Mouse (Mus musculus) gastrocnemius, postnatal 4 days (tissue): Measurements from ENCODE around the gene Fam168b. TPM values are rescaled to one million over a fixed set of nuclear protein-coding genes. Genes with fewer than 3 reads are reported as not detected.

Experiments
- DNase-seq, 2 experiments: peaks; one replicate each; pipeline ENCODE4 v3.0.0; 2021 to 2022; ENCODE audit warnings: low spot score in 2 of 2, mixed read lengths in 2 of 2
- long read RNA-seq, 2 experiments: library from polyadenylated mRNA; stranded (forward); transcript quantifications; one replicate each; pipeline ENCODE4 v2.0.0; 2021
- total RNA-seq, 2 experiments: library from RNA; stranded (reverse); gene quantifications; 2 replicates each; pipeline ENCODE4 v1.2.3; 2021

Fam168b gene
- total RNA-seq = 10 to 100 TPM; 76.4 to 78.6 TPM
- long read RNA-seq, experiment 1, full-length matches to known transcripts = 63 of 95 reads
- long read RNA-seq, experiment 1, partial matches to known transcripts = 6 of 95 reads
- long read RNA-seq, experiment 1, other reads (novel, unspliced or antisense) = 26 of 95 reads
- long read RNA-seq, experiment 2, full-length matches to known transcripts = 82 of 123 reads
- long read RNA-seq, experiment 2, partial matches to known transcripts = 7 of 123 reads
- long read RNA-seq, experiment 2, other reads (novel, unspliced or antisense) = 34 of 123 reads

DNA sequence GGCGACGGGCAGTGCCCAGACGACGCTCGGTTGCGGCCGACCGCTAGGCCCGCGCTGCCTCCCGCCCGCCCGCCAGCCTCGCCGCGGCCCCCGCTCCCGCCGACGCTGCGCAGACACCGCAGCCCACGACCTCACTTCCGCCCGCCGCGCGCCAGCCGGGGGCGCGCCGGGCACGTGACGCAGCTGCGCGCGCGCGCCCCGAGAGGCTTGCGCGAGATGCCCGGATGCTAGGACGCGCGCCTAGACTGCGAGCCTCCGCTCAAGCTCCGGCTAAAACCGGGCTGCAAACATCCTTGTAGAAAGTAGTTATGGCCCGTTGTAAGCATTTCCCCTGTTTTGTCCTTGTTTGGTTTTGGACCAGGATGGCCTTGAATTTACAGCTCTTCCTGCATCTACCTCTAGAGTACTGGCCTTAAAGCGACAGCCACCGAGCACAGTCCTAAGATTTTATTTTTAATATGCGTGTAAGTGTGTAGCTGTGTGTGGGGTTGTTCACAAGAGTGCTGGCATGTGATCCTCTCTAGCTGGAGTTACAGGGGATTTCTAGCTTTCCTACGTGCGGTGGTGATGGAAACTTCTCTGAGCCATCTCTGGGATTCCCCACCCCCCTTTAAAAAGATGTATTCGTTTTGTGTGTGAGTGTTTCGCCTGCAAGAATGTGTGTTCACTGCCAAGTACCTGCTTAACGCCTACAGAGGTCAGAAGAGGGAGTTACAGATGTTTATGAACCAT is at the start of gene Fam168b:
TSS of gene Fam168b (minus strand) at position 179 of the 732 bp plus-strand sequence.
- DNase-seq = peak; percentile 85 to 88

DNA sequence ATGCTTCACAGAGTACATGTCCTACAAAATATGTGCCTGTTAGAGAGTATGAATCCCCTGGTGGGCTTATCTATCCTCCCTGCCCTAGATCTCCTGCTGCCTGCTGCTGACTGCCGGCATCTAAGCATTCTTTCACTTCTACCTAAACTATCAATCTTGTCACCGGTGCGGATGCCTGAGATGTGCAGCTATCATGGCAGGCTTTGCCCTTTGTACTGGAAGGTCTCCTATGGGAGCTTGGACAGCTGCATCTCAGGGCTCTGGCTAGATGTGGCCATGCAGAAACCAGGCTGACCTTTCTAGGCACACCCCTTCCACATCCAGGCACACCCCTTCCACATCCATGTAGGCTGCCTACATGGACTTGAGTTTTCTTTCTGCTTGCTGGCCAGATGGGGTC is 49.6 kb upstream of the Fam168b start:
- no peak for DNase-seq

- DNase-seq = peak in 1 of 2 experiments; percentile 30
These were observed 48.9 kb upstream of the Fam168b start for GRCm38 (mm10) chr1:34891559-34892289.

DNA sequence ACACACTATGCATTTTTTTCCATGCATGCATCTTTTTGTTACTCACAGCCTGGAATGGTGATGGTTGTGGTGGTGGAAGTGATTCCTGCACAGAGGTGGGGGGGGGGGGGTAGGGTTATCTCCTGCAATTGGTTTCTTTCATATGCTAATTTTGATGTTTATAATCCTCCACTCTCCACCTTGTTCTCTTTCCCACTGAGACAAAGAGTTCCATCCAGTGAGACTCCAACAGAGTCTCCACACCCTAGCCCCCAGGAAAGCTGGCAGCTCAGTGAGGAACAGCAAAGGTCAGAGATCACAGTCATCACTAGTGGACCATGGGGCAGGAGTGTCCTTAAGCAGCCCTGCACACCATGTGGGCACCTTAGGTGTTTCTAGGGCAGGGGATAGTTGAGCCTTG is 40.9 kb upstream of the Fam168b start:
- no peak for DNase-seq

DNA sequence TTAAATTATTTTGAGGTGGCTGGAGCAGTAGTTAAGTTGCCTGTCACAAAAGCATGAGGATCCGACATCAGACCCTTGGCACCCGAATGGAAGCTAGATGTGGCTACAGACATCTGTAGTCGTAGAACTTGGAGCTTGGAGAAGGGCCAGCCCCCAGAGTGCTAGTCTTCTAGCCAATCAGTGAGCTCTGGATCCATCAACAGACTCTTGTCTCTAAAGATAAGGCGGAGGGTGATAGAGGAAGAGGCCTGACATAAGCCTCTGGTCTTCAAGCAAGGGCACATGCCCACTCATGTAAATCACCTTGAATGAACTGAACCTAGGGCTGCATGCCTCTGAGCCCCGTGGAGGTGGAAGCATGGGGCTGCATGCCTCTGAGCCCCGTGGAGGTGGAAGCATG is 36.7 kb upstream of the Fam168b start:
- DNase-seq = no peak

- no peak for DNase-seq
These were observed 30.7 kb upstream of the Fam168b start for GRCm38 (mm10) chr1:34873551-34873950.

DNA sequence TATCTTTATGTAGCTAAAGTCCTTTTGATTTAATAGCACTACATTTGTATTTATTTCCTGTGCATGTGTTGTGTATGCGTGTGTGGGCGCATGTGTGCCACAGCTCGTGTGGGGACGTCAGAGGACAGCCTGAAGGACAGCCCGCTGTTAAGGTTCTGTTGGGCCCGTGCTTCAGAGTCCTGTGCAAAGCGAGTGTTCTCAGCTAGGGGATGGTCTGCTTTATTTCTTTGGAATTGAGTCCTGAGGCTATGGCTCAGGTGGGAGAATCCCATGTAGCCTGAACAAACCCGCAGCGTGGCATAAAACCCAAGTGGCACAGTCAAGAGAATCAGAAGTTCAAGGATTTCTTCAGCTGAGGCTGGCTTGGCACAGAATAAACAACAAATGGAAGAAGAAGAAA is 28.3 kb upstream of the Fam168b start:
- DNase-seq = no peak

DNA sequence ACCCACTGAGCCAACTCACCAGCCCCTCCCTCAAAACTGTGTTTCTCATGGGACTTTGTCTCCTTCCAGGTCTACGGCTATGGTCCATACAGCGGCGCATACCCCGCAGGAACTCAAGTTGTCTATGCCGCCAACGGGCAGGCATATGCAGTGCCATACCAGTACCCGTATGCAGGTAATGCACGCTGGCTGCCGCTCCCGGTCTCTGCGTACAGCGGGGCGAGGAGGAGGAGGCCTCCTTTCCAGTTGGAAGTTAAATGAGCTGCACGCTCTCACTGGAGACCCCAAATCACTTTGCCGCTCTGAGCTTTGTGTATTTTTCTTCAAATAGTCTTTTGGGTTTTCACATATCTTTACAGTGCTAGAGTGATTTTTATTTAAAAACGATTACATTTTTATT is 26.4 kb upstream of the Fam168b start:
- DNase-seq = no peak

GRCm38 (mm10) chr1:34868391-34868790 is 25.5 kb upstream of the Fam168b start:
- DNase-seq = no peak

DNA sequence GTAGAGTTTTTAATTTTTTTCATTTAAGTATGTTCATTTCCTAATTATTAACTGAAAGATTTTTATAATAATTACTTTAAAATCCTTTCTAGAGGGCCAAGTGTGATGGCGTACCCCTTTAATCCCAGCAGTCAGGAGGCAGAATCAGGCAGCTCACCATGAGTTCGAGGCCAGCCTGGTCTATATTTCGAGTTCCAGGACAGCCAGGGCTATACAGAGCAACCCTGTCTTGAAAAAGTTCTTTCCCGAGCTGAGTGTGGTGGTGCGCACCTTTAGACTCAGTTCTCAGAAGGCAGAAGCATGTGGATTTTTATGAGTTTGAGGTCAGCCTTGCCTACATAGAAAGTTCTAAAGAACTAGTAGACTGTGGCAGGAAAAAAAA is 24.7 kb upstream of the Fam168b start:
- no peak for DNase-seq

DNA sequence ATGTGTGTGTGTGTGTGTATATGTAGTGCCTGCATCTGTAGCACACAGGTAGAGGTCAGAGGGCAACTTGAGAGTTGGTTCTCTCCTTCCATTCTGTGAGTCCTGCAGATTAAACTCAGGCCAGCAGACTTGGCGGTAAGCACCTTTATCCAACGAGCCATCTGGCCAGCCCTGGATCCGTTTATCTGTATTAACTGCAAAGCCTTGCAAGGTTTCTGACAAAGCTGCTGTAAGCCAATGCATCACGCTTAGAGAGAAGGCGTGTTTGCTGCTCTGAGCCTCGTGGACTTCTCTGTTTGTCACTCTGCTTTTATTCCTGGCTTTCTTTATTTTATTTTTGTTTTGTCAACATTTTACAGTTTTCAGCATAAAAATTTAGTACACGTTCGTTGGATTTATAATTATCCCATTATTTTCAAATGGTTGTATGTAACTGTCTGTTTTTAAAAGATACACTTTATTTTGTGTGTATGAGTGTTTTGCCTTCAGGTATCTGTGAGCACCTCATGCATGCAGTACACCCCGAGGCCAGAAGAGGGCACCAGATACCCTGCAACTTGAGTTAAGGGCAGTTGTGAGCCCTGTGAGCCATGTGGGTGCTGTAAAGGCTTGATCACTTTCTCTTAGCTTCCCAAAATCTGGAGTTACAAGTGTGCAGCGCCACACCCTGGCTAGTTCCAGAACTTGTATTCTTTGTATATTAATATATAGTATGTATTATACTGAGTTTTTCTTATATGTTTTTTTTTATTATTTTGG is 24.1 kb upstream of the Fam168b start:
- DNase-seq = peak; percentile 73 to 81

GRCm38 (mm10) chr1:34865866-34866265 is 23.0 kb upstream of the Fam168b start:
- DNase-seq = no peak

DNA sequence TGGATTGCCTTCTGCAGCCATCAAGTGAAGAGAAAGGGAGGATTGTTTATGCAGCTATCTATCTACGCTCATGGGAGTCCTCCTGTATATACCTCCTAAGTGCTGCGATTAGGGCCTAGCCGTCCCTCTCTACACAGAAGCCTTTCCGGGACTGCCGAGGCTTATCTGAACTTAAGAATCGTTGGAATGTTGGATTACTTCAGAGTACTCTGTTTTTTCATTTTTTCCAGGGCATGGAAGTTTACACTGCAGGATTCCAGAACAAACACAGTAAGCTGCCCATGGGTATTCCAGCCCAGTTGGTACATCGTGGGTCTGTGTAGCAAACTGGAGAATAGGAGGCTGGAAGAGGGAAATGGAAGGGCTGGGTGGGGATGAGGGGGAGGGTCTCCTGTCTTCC is 21.4 kb upstream of the Fam168b start:
- DNase-seq = no peak

GRCm38 (mm10) chr1:34863323-34863722 is 20.5 kb upstream of the Fam168b start:
- no peak for DNase-seq

DNA sequence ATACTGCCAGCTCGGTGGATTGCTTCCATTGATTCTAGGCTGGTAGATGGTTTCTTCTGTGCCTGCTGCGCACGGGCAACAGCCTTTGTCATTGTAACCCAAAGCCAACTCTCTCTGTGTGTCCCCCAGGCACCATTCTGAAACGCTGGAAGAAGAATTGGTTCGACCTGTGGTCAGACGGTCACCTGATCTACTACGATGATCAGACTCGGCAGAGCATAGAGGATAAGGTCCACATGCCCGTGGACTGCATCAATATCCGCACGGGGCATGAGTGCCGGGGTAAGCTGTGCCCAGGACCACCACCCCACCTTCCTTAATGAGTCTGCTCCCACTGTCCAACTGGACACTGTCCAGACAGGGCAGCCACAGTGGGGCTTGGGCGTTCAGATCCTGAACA is 20.0 kb upstream of the Fam168b start:
- DNase-seq = no peak

- no peak for DNase-seq
These were observed 17.3 kb upstream of the Fam168b start for GRCm38 (mm10) chr1:34860205-34860604.

GRCm38 (mm10) chr1:34859761-34860160 is 16.9 kb upstream of the Fam168b start:
- no peak for DNase-seq

DNA sequence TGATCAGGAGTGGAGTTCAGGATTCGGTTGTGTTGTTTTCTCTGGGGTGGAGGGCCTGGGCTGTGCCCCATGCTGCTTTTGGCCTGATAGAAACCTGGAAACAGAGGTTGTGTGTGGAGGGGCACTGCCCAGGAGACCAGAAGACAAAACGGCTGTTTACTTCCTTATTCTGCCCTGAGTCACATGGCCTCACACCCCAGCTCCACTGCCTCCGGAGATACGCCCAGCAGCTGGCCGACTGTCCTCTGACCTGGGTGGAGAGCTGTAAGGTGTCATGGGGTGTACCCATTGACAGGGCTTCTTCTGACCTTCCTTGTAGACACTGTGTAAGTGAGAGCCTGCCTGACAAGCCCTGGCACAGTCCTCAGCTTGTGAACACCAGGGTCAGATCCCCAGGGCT is 15.8 kb upstream of the Fam168b start:
- no peak for DNase-seq

DNA sequence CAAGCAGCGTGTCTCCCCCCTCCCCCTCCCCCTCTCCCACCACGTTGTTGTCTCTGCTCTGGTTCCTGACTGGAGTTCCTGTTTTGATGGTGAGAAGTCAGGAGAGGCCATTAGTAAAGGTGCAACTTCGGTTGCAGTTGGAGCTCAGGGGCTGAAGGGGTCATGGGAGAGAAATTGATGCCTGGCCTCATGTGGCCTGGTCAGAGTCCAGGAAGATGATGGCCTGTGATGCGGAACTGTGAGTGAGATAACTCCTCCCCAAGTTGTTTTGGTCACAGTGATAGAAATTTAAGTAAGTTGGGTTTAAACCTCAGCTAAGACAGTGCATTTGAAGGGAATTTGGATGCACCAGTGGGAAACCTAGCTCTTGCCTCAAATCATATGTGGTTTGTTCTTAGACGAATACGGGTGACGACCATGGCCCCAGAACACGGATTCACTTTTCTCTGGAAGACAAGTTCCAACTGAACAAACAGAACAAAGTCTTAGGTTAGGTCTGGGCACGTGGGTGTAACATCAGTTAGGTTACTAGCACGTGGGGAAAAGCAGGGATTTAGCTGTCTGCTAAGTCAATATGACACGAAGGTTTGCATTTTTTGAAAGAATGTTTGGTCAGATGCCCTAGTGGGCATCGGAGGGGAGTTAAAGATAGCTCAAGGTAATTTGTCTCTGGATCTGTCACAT is 12.3 kb upstream of the Fam168b start:
- DNase-seq = no peak

DNA sequence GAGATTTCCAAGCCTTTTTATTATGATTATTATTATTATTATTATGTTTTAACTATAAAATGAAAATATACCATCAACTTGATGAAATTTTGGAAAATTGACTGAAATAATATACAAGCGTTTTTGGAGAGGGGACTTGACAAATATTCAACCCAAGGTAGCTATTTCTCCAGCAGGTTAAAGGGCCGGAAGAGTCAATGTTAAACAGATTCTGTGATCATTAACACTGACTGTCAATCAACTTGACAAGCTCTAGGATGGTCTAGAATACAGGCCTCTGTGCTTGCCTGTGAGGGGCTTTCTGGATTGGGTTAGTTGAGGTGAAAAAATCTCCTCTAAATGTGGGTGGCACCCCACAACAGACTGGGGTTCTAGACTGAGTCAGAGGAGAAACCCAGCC is 10.9 kb upstream of the Fam168b start:
- DNase-seq = no peak
